Mouse (Mus musculus) intestine, embryonic 14.5 days (tissue): ENCODE results near the gene Ntm. TPM values are rescaled to one million over a fixed set of nuclear protein-coding genes. Genes with fewer than 3 reads are reported as not detected.

Source experiments
- ATAC-seq: fragments of 200-750 bp; cut with Nextera tagmentation; replicated peaks from 2 replicates; pipeline ENCODE4 v1.8.0; 2017; ENCODE audit warnings: low read depth, moderate number of reproducible peaks, moderate TSS enrichment, moderate library complexity; ENCODE audit not compliant: low FRiP score, low TSS enrichment
- DNase-seq: peaks from one replicate; pipeline ENCODE4 v3.0.0-alpha.2; 2018; ENCODE audit warnings: low spot score
- H3K27ac ChIP-seq: fragments of 300-500 bp; sonication (generic); 2 replicates; pipeline ENCODE4 v1.5.1; 2014; ENCODE audit warnings: low read depth, mild to moderate bottlenecking, control low read depth
- H3K27me3 ChIP-seq: fragments of 300-500 bp; sonication (generic); replicated peaks from 2 replicates; pipeline ENCODE4 v1.6.1; 2014; ENCODE audit warnings: low read length, control low read depth; ENCODE audit not compliant: control insufficient read depth, insufficient read depth
- H3K36me3 ChIP-seq: fragments of 300-500 bp; sonication (generic); 2 replicates; pipeline ENCODE4 v1.6.1; 2014; ENCODE audit warnings: low read length, control low read depth; ENCODE audit not compliant: control insufficient read depth, insufficient read depth
- H3K4me1 ChIP-seq: fragments of 300-500 bp; sonication (generic); replicated peaks from 2 replicates; pipeline ENCODE4 v1.6.1; 2014; ENCODE audit warnings: low read length, control low read depth, mixed read lengths; ENCODE audit not compliant: control insufficient read depth, insufficient read depth
- H3K4me2 ChIP-seq: fragments of 300-500 bp; sonication (generic); 2 replicates; pipeline ENCODE4 v1.6.1; 2014; ENCODE audit warnings: low read length
- H3K4me3 ChIP-seq: fragments of 300-500 bp; sonication (generic); 2 replicates; pipeline ENCODE4 v1.5.1; 2014; ENCODE audit warnings: low read depth, low read length, control low read depth, mixed read lengths
- H3K9ac ChIP-seq: fragments of 300-500 bp; sonication (generic); 2 replicates; pipeline ENCODE4 v1.6.1; 2014; ENCODE audit warnings: mild to moderate bottlenecking, low read length
- H3K9me3 ChIP-seq: fragments of 300-500 bp; sonication (generic); 2 replicates; pipeline ENCODE4 v1.6.1; 2016; ENCODE audit warnings: low read length, control low read depth; ENCODE audit not compliant: control insufficient read depth
- WGBS: fragments of 180-500 bp; shearing (Covaris S2); extraction: QIAGEN DNeasy Blood & Tissue Kit; methylation state at CpG from one replicate; pipeline ENCODE4 v1.1.7; 2014; 5-methylcytosine and 5-hydroxymethylcytosine counted together
- polyA plus RNA-seq: library from polyadenylated mRNA; unstranded; fragments of >200 nt; fragmentation: Nextera tagmentation; extraction: Ambion mirVana; gene quantifications from 2 replicates; pipeline ENCODE4 v1.2.1, GENCODE M21; 2014

The Ntm gene
- polyA plus RNA-seq, 1 experiment from 2014 or later: 11.6 TPM

DNA sequence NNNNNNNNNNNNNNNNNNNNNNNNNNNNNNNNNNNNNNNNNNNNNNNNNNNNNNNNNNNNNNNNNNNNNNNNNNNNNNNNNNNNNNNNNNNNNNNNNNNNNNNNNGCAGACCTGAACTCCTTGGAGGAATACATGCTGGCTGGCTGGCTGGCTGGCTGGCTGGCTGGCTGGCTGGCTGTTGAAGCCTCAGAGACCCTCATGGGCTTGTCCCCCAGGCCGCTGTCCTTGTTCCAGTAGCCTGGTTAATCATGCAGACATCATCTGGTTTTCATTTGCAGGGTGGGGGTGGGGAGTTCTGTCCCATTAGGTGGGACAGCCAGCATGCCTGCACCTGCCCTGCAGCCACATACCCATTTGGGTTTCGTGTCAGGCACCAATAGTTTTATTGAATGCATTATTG, 129.2 kb downstream of the Ntm start:
- Histone ChIP-seq H3K27ac (no peak overlapping the region), H3K27me3 (no peaks in the 10 kb centered on the region), H3K9me3 (no peaks in the 10 kb centered on the region), H3K4me2 (no peak overlapping the region), H3K4me1 (no peaks in the 10 kb centered on the region), H3K4me3 (no peak overlapping the region), H3K36me3 (no peaks in the 10 kb centered on the region), H3K9ac (no peak overlapping the region)
- 55% methylated on average over 2 of the region's 2 CpGs for WGBS
- no peak for ATAC-seq
- DNase-seq: no peak

GRCm38 (mm10) chr9:29827240-29827660, 135.7 kb downstream of the Ntm start:
- H3K36me3 ChIP-seq: no peaks in the 10 kb centered on the region
- no peak overlapping the region for H3K9ac ChIP-seq
- H3K27me3 ChIP-seq: no peaks in the 10 kb centered on the region
- no peak overlapping the region for H3K4me3 ChIP-seq
- H3K9me3 ChIP-seq: no peaks in the 10 kb centered on the region
- H3K27ac ChIP-seq: no peak overlapping the region
- WGBS: 23% methylated on average over 5 of the region's 5 CpGs
- ATAC-seq (no peak), DNase-seq (no peak)
- no peak overlapping the region for H3K4me2 ChIP-seq
- no peaks in the 10 kb centered on the region for H3K4me1 ChIP-seq

DNA sequence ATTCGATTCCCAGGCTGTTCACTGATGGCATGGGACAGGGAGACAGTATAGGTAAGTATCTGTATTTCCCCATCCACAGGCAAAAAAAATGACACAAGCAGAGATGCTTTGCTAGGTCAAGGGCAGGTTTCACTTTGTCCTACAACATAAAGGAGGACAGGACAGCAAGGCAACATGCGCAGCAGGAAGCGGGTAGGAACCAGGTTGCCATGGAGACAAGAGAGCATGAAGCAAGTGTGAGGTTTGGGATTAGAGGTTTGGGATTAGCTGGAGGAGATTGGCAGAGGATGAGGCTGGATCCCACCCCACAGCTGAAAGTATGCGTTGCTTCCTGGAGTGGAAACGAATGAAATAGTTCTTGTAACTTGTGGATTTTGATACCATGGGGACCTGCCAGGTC, 137.7 kb downstream of the Ntm start:
- Histone ChIP-seq H3K27ac (no peak overlapping the region), H3K4me2 (no peak overlapping the region), H3K4me3 (no peak overlapping the region), H3K27me3 (no peaks in the 10 kb centered on the region), H3K4me1 (no peaks in the 10 kb centered on the region), H3K36me3 (no peaks in the 10 kb centered on the region), H3K9me3 (no peaks in the 10 kb centered on the region), H3K9ac (no peak overlapping the region)
- 88% methylated on average over 5 of the region's 5 CpGs for WGBS
- DNase-seq (no peak), ATAC-seq (no peak)

GRCm38 (mm10) chr9:29823716-29824115, 139.2 kb downstream of the Ntm start:
- Histone ChIP-seq H3K36me3 (no peaks in the 10 kb centered on the region), H3K9me3 (no peaks in the 10 kb centered on the region), H3K27me3 (no peaks in the 10 kb centered on the region), H3K4me1 (no peaks in the 10 kb centered on the region), H3K4me3 (no peak overlapping the region), H3K9ac (no peak overlapping the region), H3K27ac (no peak overlapping the region), H3K4me2 (no peak overlapping the region)
- ATAC-seq: no peak
- no peak for DNase-seq
- 84% methylated on average over 4 of the region's 4 CpGs for WGBS

DNA sequence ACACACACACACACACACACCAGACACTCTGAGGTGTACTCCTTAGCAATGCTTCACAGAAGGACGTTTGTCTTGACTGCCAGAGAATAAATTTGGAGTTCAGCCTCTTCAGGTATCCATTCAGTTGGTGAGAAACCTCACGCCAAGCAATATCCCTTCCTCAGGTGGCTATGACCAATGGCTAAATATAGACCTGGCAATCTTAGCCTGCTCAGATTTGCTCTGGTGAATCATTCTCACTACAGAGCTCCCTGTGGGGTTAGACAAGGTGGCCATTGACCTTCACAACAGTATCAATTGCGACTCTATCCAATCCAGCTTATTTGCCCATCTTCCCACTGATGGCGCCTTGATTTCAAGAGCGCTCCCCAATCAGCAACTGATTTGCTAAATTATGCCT, 150.3 kb downstream of the Ntm start:
- no peak overlapping the region for H3K4me3 ChIP-seq
- H3K9me3 ChIP-seq: no peaks in the 10 kb centered on the region
- no peak overlapping the region for H3K4me2 ChIP-seq
- no peak for ATAC-seq
- no peak overlapping the region for H3K9ac ChIP-seq
- DNase-seq: no peak
- no peaks in the 10 kb centered on the region for H3K27me3 ChIP-seq
- H3K36me3 ChIP-seq: no peaks in the 10 kb centered on the region
- no peaks in the 10 kb centered on the region for H3K4me1 ChIP-seq
- WGBS: 86% methylated on average over 5 of the region's 5 CpGs
- H3K27ac ChIP-seq: no peak overlapping the region

GRCm38 (mm10) chr9:29806790-29807189, 156.2 kb downstream of the Ntm start:
- DNase-seq: no peak
- H3K9ac ChIP-seq: no peak overlapping the region

GRCm38 (mm10) chr9:29804483-29804882, 158.5 kb downstream of the Ntm start:
- Histone ChIP-seq H3K9me3 (no peaks in the 10 kb centered on the region), H3K27ac (no peak overlapping the region), H3K9ac (no peak overlapping the region), H3K36me3 (no peaks in the 10 kb centered on the region), H3K27me3 (no peaks in the 10 kb centered on the region), H3K4me1 (no peaks in the 10 kb centered on the region), H3K4me3 (no peak overlapping the region), H3K4me2 (no peak overlapping the region)
- ATAC-seq (no peak), DNase-seq (no peak)
- 93% methylated on average over 9 of the region's 9 CpGs for WGBS

More at GRCm38 (mm10) chr9:29806790-29807189, 156.2 kb downstream of the Ntm start:
- H3K27ac ChIP-seq: no peak overlapping the region
- H3K4me2 ChIP-seq: no peak overlapping the region
- H3K36me3 ChIP-seq: no peaks in the 10 kb centered on the region
- H3K27me3 ChIP-seq: no peaks in the 10 kb centered on the region
- no peaks in the 10 kb centered on the region for H3K4me1 ChIP-seq
- 66% methylated on average over 3 of the region's 3 CpGs for WGBS
- H3K4me3 ChIP-seq: no peak overlapping the region
- no peaks in the 10 kb centered on the region for H3K9me3 ChIP-seq
- ATAC-seq: no peak

DNA sequence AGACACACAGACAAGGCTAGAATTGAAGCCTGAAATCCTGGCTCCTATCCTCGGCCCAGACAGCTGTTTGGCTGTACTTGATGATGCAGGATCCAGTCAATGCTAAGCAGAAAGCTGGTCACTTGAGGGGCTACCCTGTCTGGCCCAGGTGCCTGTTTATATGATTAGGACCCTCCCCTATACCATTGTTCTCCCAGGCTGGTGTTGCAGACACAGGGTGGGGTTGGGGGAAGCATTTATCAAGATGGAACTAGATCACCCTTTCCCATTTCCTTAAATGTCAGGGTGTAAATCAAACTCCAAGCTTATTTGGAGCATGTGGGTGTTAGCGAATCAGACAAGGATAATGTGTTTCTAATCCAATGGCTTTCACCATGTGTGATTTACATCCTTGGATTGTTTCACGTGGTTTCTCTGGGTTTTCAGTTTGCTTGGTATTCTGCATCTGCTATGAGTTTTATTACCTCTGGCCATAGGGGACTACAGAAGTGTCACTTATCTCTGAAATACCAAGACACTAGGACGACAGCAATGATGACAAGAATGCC, 159.1 kb downstream of the Ntm start:
- H3K27me3 ChIP-seq: no peaks in the 10 kb centered on the region
- no peak overlapping the region for H3K9ac ChIP-seq
- no peak overlapping the region for H3K4me2 ChIP-seq
- no peak for ATAC-seq
- no peak overlapping the region for H3K4me3 ChIP-seq
- H3K9me3 ChIP-seq: no peaks in the 10 kb centered on the region
- H3K27ac ChIP-seq: no peak overlapping the region
- no peaks in the 10 kb centered on the region for H3K36me3 ChIP-seq
- no peak for DNase-seq
- 47% methylated on average over 4 of the region's 4 CpGs for WGBS
- H3K4me1 ChIP-seq: no peaks in the 10 kb centered on the region

GRCm38 (mm10) chr9:29802990-29803737, 159.8 kb downstream of the Ntm start:
- WGBS: 48% methylated on average over 12 of the region's 12 CpGs
- H3K4me2 ChIP-seq: no peak overlapping the region
- no peak for ATAC-seq

More at GRCm38 (mm10) chr9:29802990-29803737, 159.8 kb downstream of the Ntm start:
- Histone ChIP-seq H3K9me3 (no peaks in the 10 kb centered on the region), H3K27me3 (no peaks in the 10 kb centered on the region), H3K36me3 (no peaks in the 10 kb centered on the region), H3K9ac (no peak overlapping the region), H3K4me3 (no peak overlapping the region), H3K27ac (no peak overlapping the region), H3K4me1 (no peaks in the 10 kb centered on the region)
- no peak for DNase-seq
